Mouse (Mus musculus) kidney, postnatal 0 days (tissue): ENCODE measurements at regions not wholly inside any gene's neighbourhood (a gene's known extent, or its start where the extent isn't known, plus 50 kb on each side); places are given as distances from the start of the nearest gene placed in this dataset.

ENCODE experiments used
- ATAC-seq: fragments of 200-750 bp; cut with Nextera tagmentation; replicated peaks from 2 replicates; pipeline ENCODE4 v1.8.0; 2017; ENCODE audit warnings: low read depth, moderate number of reproducible peaks, moderate TSS enrichment, moderate library complexity; ENCODE audit not compliant: low FRiP score
- DNase-seq: peaks from one replicate; pipeline ENCODE4 v3.0.0-alpha.2; 2016; ENCODE audit warnings: low spot score
- H3K27ac ChIP-seq: fragments of 300-500 bp; sonication (generic); 2 replicates; pipeline ENCODE4 v1.5.1; 2014; ENCODE audit warnings: mild to moderate bottlenecking
- H3K27me3 ChIP-seq: fragments of 300-500 bp; sonication (generic); 2 replicates; pipeline ENCODE4 v1.6.1; 2014; ENCODE audit warnings: low read length, mixed read lengths; ENCODE audit not compliant: insufficient read depth
- H3K36me3 ChIP-seq: fragments of 300-500 bp; sonication (generic); 2 replicates; pipeline ENCODE4 v1.6.1; 2014; ENCODE audit warnings: low read length, mixed read lengths; ENCODE audit not compliant: insufficient read depth
- H3K4me1 ChIP-seq: fragments of 300-500 bp; sonication (generic); replicated peaks from 2 replicates; pipeline ENCODE4 v1.6.1; 2014; ENCODE audit warnings: antibody characterized with exemption, low read length, mixed read lengths; ENCODE audit not compliant: insufficient read depth
- H3K4me2 ChIP-seq: fragments of 300-500 bp; sonication (generic); 2 replicates; pipeline ENCODE4 v1.6.1; 2014; ENCODE audit warnings: mild to moderate bottlenecking, low read length, moderate library complexity, mixed read lengths
- H3K4me3 ChIP-seq: fragments of 300-500 bp; sonication (generic); replicated peaks from 2 replicates; pipeline ENCODE4 v1.5.1; 2014; ENCODE audit warnings: low read depth, low read length
- H3K9ac ChIP-seq: fragments of 300-500 bp; sonication (generic); 2 replicates; pipeline ENCODE4 v1.6.1; 2014; ENCODE audit warnings: low read depth, low read length
- H3K9me3 ChIP-seq: fragments of 300-500 bp; sonication (generic); replicated peaks from 2 replicates; pipeline ENCODE4 v1.6.1; 2016; ENCODE audit warnings: low read length, inconsistent platforms, mixed read lengths
- CTCF ChIP-seq: IDR thresholded peaks from 2 replicates; pipeline ENCODE4 v1.5.1; 2016; ENCODE audit warnings: antibody characterized with exemption, low read depth, mild to moderate bottlenecking, moderate library complexity
- WGBS: fragments of 180-500 bp; shearing (Covaris S2); extraction: QIAGEN DNeasy Blood & Tissue Kit; methylation state at CpG from one replicate; pipeline ENCODE4 v1.1.7; 2014; 5-methylcytosine and 5-hydroxymethylcytosine counted together

DNA sequence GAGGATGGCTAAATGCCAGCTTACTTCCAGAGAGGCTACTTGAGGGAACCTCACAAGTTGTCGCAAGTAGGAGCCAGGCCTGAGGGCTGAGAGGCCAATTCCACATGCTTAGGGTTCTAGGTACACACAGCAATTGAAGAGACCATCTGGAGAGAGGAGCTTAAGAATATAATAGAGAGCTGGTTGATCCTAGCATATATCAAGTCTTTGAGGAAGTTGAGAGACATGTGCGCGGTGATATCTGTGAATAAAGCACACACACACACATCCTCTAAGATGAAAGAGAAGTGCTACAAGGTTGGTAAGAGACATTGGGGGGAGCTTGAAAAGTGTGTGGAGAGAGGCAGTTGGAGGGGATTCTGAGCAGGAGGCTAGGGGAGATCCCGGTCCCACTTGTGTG is 189.5 kb downstream of the Zfp462 start:
- Histone ChIP-seq H3K9ac (no peak overlapping the region), H3K9me3 (no peaks in the 10 kb centered on the region), H3K4me1 (no peaks in the 10 kb centered on the region), H3K27me3 (no peaks in the 10 kb centered on the region), H3K4me2 (no peak overlapping the region), H3K27ac (no peak overlapping the region), H3K4me3 (no peak overlapping the region), H3K36me3 (no peaks in the 10 kb centered on the region)
- no peak for DNase-seq
- WGBS: 97% methylated on average over 4 of the region's 4 CpGs
- no peak for TF ChIP-seq CTCF
- ATAC-seq: no peak

DNA sequence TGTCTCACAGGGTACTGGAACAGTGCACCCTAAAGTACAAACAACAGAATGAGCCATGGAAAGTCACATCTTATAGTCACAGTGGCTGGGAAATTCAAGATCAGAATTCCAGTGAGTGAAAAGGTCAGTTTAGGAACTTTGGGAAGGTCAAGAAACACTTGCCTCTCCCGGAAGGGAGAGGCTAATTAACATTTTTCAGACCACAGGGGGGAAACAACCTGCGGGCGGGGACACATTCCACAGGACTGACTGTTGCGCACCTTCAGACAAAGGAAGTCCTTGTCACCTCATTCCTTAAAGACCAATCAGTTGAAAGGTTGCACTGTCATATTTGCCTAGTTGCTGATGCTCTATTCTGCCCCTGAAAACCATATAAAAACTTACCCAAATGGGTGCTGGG is 189.9 kb downstream of the Zfp462 start:
- Histone ChIP-seq H3K27ac (no peak overlapping the region), H3K9ac (no peak overlapping the region), H3K27me3 (no peaks in the 10 kb centered on the region), H3K9me3 (no peaks in the 10 kb centered on the region), H3K4me2 (no peak overlapping the region), H3K36me3 (no peaks in the 10 kb centered on the region), H3K4me1 (no peaks in the 10 kb centered on the region), H3K4me3 (no peak overlapping the region)
- no peak for TF ChIP-seq CTCF
- WGBS: 47% methylated on average over 4 of the region's 4 CpGs
- ATAC-seq (no peak), DNase-seq (no peak)

DNA sequence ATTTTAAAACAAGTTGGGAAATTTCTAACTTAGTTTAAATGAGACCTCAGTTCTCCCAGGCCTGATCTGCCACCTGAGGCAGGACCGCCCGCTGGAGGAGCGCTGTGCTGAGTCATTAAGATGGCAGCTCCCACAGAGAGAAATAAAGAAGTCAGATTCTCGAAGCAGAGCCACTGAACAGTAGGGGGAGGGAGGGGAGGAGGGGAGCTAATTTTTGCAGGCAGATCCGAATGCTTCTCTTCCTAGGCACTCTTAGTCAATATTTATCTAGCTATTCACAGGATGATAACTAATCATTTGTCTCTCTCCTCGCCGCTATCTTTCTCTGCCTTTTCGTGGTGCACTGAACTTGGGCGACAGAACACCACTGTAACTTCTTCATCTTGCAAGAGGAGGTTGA is 191.4 kb downstream of the Zfp462 start:
- no peaks in the 10 kb centered on the region for H3K27me3 ChIP-seq

DNA sequence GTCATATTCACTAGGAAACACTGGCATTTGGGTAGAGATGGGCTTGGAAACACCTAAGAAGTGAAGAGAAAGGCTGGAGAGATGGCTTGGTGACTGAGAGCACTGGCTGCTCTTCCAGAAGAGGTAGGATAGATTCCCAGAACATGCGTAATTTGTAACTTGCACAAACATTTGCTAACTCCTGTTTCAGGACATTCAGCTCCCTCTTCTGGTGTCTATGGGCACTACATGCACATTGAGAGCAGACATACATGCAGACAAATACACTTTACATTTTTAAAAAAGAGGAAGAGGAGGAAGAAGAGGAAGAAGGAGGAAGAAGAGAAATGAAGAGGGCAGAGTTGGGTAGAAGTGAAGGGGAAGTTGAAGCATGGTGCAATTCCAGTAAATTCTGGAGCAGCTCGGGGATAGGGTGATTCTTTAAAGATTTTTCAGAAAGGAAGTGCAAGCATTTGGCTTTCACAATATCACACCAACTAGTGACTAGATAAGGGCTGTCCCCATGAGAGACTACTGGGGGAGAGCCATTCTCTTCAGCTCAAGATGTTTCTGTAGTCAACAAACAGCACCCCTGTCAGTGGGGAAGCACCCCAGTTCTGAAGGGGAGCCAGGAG is 193.0 kb downstream of the Zfp462 start:
- TF ChIP-seq CTCF: peak; percentile 34; the same call in 1 of the 2 replicates
- no peak overlapping the region for H3K4me2 ChIP-seq
- DNase-seq (no peak), ATAC-seq (no peak)
- H3K4me3 ChIP-seq: no peak overlapping the region
- no peaks in the 10 kb centered on the region for H3K4me1 ChIP-seq
- WGBS: 91% methylated on average over 2 of the region's 2 CpGs
- H3K36me3 ChIP-seq: no peaks in the 10 kb centered on the region
- H3K27me3 ChIP-seq: no peaks in the 10 kb centered on the region
- no peak overlapping the region for H3K9ac ChIP-seq
- no peaks in the 10 kb centered on the region for H3K9me3 ChIP-seq
- H3K27ac ChIP-seq: no peak overlapping the region

More for the DNA sequence above, 191.4 kb downstream of the Zfp462 start:
- TF ChIP-seq CTCF: no peak
- Histone ChIP-seq H3K9me3 (no peaks in the 10 kb centered on the region), H3K9ac (no peak overlapping the region), H3K4me3 (no peak overlapping the region), H3K36me3 (no peaks in the 10 kb centered on the region), H3K4me1 (no peaks in the 10 kb centered on the region), H3K4me2 (no peak overlapping the region), H3K27ac (no peak overlapping the region)
- DNase-seq: peak; percentile 19
- ATAC-seq: no peak
- WGBS: 22% methylated on average over 9 of the region's 9 CpGs

DNA sequence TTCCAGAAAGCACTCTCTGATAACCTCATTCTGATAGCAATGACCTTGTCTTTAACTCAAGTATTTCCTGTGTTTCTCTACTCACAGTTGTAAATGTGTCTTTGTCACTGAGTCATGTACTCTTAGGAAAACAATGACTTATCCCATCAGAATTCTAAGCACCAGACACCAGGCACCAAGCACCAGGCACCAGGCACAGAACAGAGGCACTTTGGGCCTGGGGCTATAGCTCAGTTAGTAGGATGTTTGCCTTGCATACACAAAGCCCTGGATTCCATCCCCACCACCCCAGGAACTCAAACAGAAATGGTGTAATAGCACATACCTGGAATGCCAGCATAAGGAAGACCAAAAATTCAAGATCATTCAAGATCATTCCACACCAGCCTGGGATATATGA is 196.5 kb downstream of the Zfp462 start:
- H3K4me1 ChIP-seq: no peaks in the 10 kb centered on the region
- no peak for ATAC-seq
- H3K27ac ChIP-seq: no peak overlapping the region
- H3K9ac ChIP-seq: no peak overlapping the region
- no peak overlapping the region for H3K4me3 ChIP-seq
- DNase-seq: peak; percentile 21
- H3K27me3 ChIP-seq: no peaks in the 10 kb centered on the region
- no peak overlapping the region for H3K4me2 ChIP-seq
- no peak for TF ChIP-seq CTCF
- no peaks in the 10 kb centered on the region for H3K36me3 ChIP-seq
- H3K9me3 ChIP-seq: no peaks in the 10 kb centered on the region

DNA sequence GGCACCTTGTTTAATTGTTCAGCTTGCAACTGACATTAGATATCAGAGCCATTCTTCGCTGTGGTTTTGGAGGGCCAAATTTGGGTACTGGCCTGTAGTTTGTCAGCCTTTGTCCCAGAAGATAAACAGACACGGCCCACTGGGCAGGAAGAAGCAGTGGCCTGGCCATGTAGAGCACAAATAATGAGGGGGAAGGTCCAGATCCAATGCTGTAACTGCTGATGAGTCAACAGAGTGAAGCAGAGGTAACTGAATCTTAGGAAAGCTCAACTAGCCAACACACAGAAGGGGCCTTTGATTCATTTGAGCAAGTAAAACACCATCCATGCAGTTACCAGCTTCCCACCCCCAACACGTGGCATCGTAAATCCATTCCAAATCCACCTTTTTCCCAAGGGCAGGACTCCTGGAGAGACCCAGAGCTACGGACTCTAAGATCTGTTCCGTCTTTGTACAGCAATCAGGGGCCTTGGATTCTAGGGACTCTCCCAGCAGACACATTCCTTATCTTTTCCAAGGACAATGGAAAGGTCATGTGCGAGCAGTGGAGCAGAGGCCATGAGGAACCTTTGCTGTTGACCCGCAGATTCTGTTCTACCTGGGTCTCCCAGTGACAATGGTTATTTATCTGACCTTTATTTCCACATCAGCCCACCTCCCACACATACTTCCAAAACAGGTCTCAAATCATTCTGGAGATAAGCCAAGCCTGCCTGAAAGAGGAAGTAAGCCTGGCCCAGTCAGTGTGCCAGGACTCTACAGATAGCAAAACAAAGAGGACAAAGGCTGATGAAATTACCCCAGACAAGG is 197.3 kb downstream of the Zfp462 start:
- peak; percentile 59; the same call in 1 of the 2 replicates for ATAC-seq

More for the DNA sequence above, 197.3 kb downstream of the Zfp462 start:
- no peak overlapping the region for H3K4me3 ChIP-seq
- no peaks in the 10 kb centered on the region for H3K27me3 ChIP-seq
- no peak overlapping the region; the same call in 1 of the 2 replicates for H3K27ac ChIP-seq
- no peaks in the 10 kb centered on the region for H3K9me3 ChIP-seq
- no peak overlapping the region for H3K9ac ChIP-seq
- no peak overlapping the region for H3K4me2 ChIP-seq
- no peak for TF ChIP-seq CTCF
- peak; percentile 78 for DNase-seq
- WGBS: 33% methylated on average over 8 of the region's 8 CpGs
- no peaks in the 10 kb centered on the region for H3K36me3 ChIP-seq
- H3K4me1 ChIP-seq: no peaks in the 10 kb centered on the region
